Mouse (Mus musculus) megakaryocyte, embryonic 14.5 days (primary cell): Measurements from ENCODE around the gene Cdh16.

Experiments used
- FLI1 ChIP-seq: IDR thresholded peaks from 2 replicates; pipeline ENCODE4 v1.6.1; 2012; ENCODE audit warnings: low read length, inconsistent platforms, mixed read lengths
- GATA1 ChIP-seq: IDR thresholded peaks from 3 replicates; pipeline ENCODE4 v1.6.1; 2012; ENCODE audit warnings: mixed read lengths, low read length, inconsistent platforms, borderline replicate concordance

GRCm38 (mm10) chr8:104609222-104609621 lies 15.0 kb downstream of the Cdh16 start:
- no peak for TF ChIP-seq GATA1
- TF ChIP-seq FLI1, result no peak
